Mouse (Mus musculus) CH12.LX (cell line): ENCODE results near the gene Pgd.

Experiments
- BHLHE40 ChIP-seq: IDR thresholded peaks from 2 replicates; pipeline ENCODE4 v1.6.1; 2011; ENCODE audit warnings: mild to moderate bottlenecking, low read depth, low read length, improper control_type of control experiment
- CHD2 ChIP-seq: IDR thresholded peaks from 2 replicates; pipeline ENCODE4 v1.6.1; 2011; ENCODE audit warnings: low read length, improper control_type of control experiment
- CTCF ChIP-seq, 2 experiments: IDR thresholded peaks in 1 of 2; conservative IDR thresholded peaks in 1 of 2; 2 replicates each; pipeline ENCODE4 v1.5.1; 2011 to 2012; ENCODE audit warnings: low read depth in 2 of 2, low read length in 2 of 2, improper control_type of control experiment in 1 of 2, inconsistent platforms in 1 of 2, mild to moderate bottlenecking in 1 of 2, moderate library complexity in 1 of 2
- EP300 ChIP-seq: IDR thresholded peaks from 2 replicates; pipeline ENCODE4 v1.6.1; 2011; ENCODE audit warnings: low read length, improper control_type of control experiment
- HCFC1 ChIP-seq: IDR thresholded peaks from 2 replicates; pipeline ENCODE4 v1.6.1; 2012; ENCODE audit warnings: low read depth, mild to moderate bottlenecking, inconsistent platforms, low read length, improper control_type of control experiment
- KAT2A ChIP-seq: IDR thresholded peaks from 2 replicates; pipeline ENCODE4 v1.6.1; 2012; ENCODE audit warnings: low read length, improper control_type of control experiment, inconsistent platforms; ENCODE audit not compliant: insufficient replicate concordance
- MEF2A ChIP-seq: IDR thresholded peaks from 2 replicates; pipeline ENCODE4 v1.6.1; 2014; ENCODE audit warnings: low read depth, mild to moderate bottlenecking, inconsistent platforms, low read length, improper control_type of control experiment, borderline replicate concordance
- POLR2A ChIP-seq: IDR thresholded peaks from 2 replicates; pipeline ENCODE4 v1.6.1; 2011; ENCODE audit warnings: low read depth, mild to moderate bottlenecking, improper control_type of control experiment, low read length
- TCF12 ChIP-seq: IDR thresholded peaks from 2 replicates; pipeline ENCODE4 v1.6.1; 2014; ENCODE audit warnings: low read depth, mild to moderate bottlenecking, inconsistent platforms, low read length, improper control_type of control experiment
- UBTF ChIP-seq: IDR thresholded peaks from 2 replicates; pipeline ENCODE4 v1.6.1; 2012; ENCODE audit warnings: low read depth, mild to moderate bottlenecking, inconsistent platforms, low read length, improper control_type of control experiment, moderate library complexity
- ZNF384 ChIP-seq: IDR thresholded peaks from 2 replicates; pipeline ENCODE4 v1.6.1; 2012; ENCODE audit warnings: low read depth, low read length, improper control_type of control experiment, inconsistent platforms

- TF ChIP-seq POLR2A (no peak), KAT2A (no peak), EP300 (no peak), CTCF (conservative IDR thresholded peaks at IDR 0.05 in 1 of 2, IDR thresholded peaks at IDR 0.05 in 1 of 2; ENCODE audit: low read depth in 2 of 2, low read length in 2 of 2) (no peak), UBTF (no peak), BHLHE40 (no peak), TCF12 (no peak), MEF2A (no peak), HCFC1 (no peak), CHD2 (no peak), ZNF384 (no peak)
These were observed 3.9 kb upstream of the Pgd start for GRCm38 (mm10) chr4:149170394-149170931.
